Mouse (Mus musculus) embryonic facial prominence, embryonic 11.5 days (tissue): Measurements from ENCODE around the gene Tmem30c. TPM values are rescaled to one million over a fixed set of nuclear protein-coding genes. Genes with fewer than 3 reads are reported as not detected.

Experiments used
- ATAC-seq: fragments of 200-750 bp; cut with Nextera tagmentation; replicated peaks from 2 replicates; pipeline ENCODE4 v1.8.0; 2017; ENCODE audit warnings: low read depth; ENCODE audit not compliant: insufficient number of reproducible peaks, low FRiP score, low TSS enrichment
- DNase-seq: peaks from one replicate; pipeline ENCODE4 v3.0.0-alpha.2; 2015; ENCODE audit warnings: low spot score
- H3K27ac ChIP-seq: fragments of 300-500 bp; sonication (generic); replicated peaks from 2 replicates; pipeline ENCODE4 v1.5.1; 2014; ENCODE audit warnings: mild to moderate bottlenecking, low read depth, low read length, control low read depth
- H3K27me3 ChIP-seq: fragments of 300-500 bp; sonication (generic); 2 replicates; pipeline ENCODE4 v1.6.1; 2014; ENCODE audit warnings: mild to moderate bottlenecking, low read length, moderate library complexity, mixed read lengths; ENCODE audit not compliant: control insufficient read depth, insufficient read depth
- H3K36me3 ChIP-seq: fragments of 300-500 bp; sonication (generic); replicated peaks from 2 replicates; pipeline ENCODE4 v1.6.1; 2014; ENCODE audit warnings: low read depth, mild to moderate bottlenecking, low read length, moderate library complexity, mixed read lengths; ENCODE audit not compliant: control insufficient read depth, insufficient read depth
- H3K4me1 ChIP-seq: fragments of 300-500 bp; sonication (generic); 2 replicates; pipeline ENCODE4 v1.6.1; 2014; ENCODE audit warnings: low read length, mixed read lengths; ENCODE audit not compliant: control insufficient read depth, insufficient read depth
- H3K4me2 ChIP-seq: fragments of 300-500 bp; sonication (generic); 2 replicates; pipeline ENCODE4 v1.6.1; 2014; ENCODE audit warnings: low read depth, mild to moderate bottlenecking, control low read depth, low read length, moderate library complexity
- H3K4me3 ChIP-seq: fragments of 300-500 bp; sonication (generic); 2 replicates; pipeline ENCODE4 v1.5.1; 2014; ENCODE audit warnings: low read depth, low read length, control low read depth
- H3K9ac ChIP-seq: fragments of 300-500 bp; sonication (generic); replicated peaks from 2 replicates; pipeline ENCODE4 v1.6.1; 2014; ENCODE audit warnings: mild to moderate bottlenecking, control low read depth, low read length
- H3K9me3 ChIP-seq: fragments of 300-500 bp; sonication (generic); replicated peaks from 2 replicates; pipeline ENCODE4 v1.6.1; 2016; ENCODE audit warnings: mild to moderate bottlenecking, low read length, inconsistent platforms, mixed read lengths; ENCODE audit not compliant: control insufficient read depth
- WGBS: fragments of 180-500 bp; shearing (Covaris S2); extraction: QIAGEN DNeasy Blood & Tissue Kit; methylation state at CpG from one replicate; pipeline ENCODE4 v1.1.7; 2014; 5-methylcytosine and 5-hydroxymethylcytosine counted together
- polyA plus RNA-seq: library from polyadenylated mRNA; unstranded; fragments of >200 nt; fragmentation: Nextera tagmentation; extraction: Ambion mirVana; gene quantifications from 2 replicates; pipeline ENCODE4 v1.2.1, GENCODE M21; 2014

The Tmem30c gene
- polyA plus RNA-seq, 1 experiment from 2014 or later, result not detected

DNA sequence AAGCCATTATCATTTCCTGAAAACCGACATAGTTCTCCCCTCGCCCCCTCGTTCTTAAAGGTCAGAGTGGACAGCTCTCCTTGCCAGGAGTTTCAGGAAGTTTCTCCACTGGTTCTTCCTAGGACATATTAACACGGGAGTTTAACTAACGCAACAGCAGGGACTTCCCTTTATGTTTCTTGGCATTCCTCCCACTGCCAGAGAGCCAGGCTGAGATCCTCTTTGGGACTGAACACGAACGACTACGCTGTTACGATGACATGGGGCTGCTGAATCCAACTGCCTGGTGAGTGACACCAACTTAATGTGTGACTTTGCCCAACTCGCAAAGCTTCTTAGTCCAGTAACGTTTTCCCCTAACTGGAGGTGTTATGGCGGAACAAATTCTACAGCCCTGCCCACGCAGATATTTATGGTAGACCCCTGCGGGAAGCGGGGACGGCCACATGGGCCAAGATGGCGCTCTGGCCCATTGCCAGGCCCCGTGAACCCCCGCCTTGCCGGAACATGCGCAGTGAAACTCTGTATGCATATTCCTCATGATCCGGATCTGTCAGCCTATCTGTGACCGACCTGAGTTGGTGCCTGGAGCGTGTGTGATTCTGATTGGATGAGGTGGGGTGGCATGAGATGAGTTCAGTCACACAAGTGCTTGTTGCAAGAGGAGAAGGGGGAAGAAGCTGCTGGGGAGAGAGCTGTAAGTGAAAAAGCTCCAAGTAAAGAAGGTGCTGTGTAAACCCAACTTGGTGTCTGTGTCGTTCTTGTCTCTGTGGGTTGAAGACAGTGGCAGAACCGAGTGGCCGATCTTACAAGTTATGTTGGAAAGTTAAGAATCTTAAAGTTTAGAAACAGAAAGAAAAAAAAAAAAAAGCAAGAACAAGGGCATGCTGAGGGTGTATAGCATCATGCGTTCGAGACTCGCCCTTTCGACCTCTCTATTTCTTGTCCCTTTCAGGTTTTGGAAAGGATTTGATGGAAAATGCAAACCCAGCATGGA, 12.1 kb downstream of the Tmem30c start:
- Histone ChIP-seq H3K27ac (no peak overlapping the region), H3K4me1 (no peaks in the 10 kb centered on the region), H3K9ac (no peak overlapping the region), H3K4me2 (no peak overlapping the region), H3K27me3 (no peaks in the 10 kb centered on the region), H3K4me3 (no peak overlapping the region), H3K9me3 (no peaks in the 10 kb centered on the region), H3K36me3 (no peaks in the 10 kb centered on the region)
- DNase-seq (no peak), ATAC-seq (no peak)
- 92% methylated on average over 31 of the region's 31 CpGs for WGBS

- Histone ChIP-seq H3K9me3 (no peaks in the 10 kb centered on the region), H3K9ac (no peak overlapping the region), H3K27me3 (no peaks in the 10 kb centered on the region), H3K27ac (no peak overlapping the region), H3K4me2 (no peak overlapping the region), H3K36me3 (no peaks in the 10 kb centered on the region), H3K4me3 (no peak overlapping the region), H3K4me1 (no peaks in the 10 kb centered on the region)
- WGBS, result 84% methylated on average over 10 of the region's 12 CpGs
- ATAC-seq (no peak), DNase-seq (no peak)
These were observed 13.6 kb downstream of the Tmem30c start for GRCm38 (mm10) chr16:57278976-57279626.

- no peaks in the 10 kb centered on the region for H3K36me3 ChIP-seq
- no peak overlapping the region for H3K27ac ChIP-seq
- no peaks in the 10 kb centered on the region for H3K27me3 ChIP-seq
- WGBS, result 91% methylated on average over 13 of the region's 13 CpGs
- no peak overlapping the region for H3K9ac ChIP-seq
- ATAC-seq, result no peak
- H3K4me2 ChIP-seq, result no peak overlapping the region
- no peak for DNase-seq
- no peak overlapping the region for H3K4me3 ChIP-seq
- H3K4me1 ChIP-seq, result no peaks in the 10 kb centered on the region
- no peaks in the 10 kb centered on the region for H3K9me3 ChIP-seq
These were observed 22.9 kb downstream of the Tmem30c start for GRCm38 (mm10) chr16:57269751-57270150.

GRCm38 (mm10) chr16:57268058-57268841, 24.4 kb downstream of the Tmem30c start:
- no peak overlapping the region for H3K27ac ChIP-seq
- H3K36me3 ChIP-seq, result no peaks in the 10 kb centered on the region
- WGBS, result 83% methylated on average over 14 of the region's 14 CpGs
- ATAC-seq (no peak), DNase-seq (no peak)
- H3K4me2 ChIP-seq, result no peak overlapping the region
- H3K4me3 ChIP-seq, result no peak overlapping the region
- H3K4me1 ChIP-seq, result no peaks in the 10 kb centered on the region
- H3K27me3 ChIP-seq, result no peaks in the 10 kb centered on the region
- no peaks in the 10 kb centered on the region for H3K9me3 ChIP-seq
- H3K9ac ChIP-seq, result no peak overlapping the region

- WGBS, result 0% methylated on average over 1 of the region's 1 CpGs
- Histone ChIP-seq H3K4me2 (no peak overlapping the region), H3K9ac (no peak overlapping the region), H3K4me3 (no peak overlapping the region), H3K27me3 (no peaks in the 10 kb centered on the region), H3K9me3 (no peaks in the 10 kb centered on the region), H3K27ac (no peak overlapping the region), H3K4me1 (no peaks in the 10 kb centered on the region), H3K36me3 (no peaks in the 10 kb centered on the region)
- ATAC-seq (no peak), DNase-seq (peak; percentile 8)
These were observed 25.6 kb downstream of the Tmem30c start for GRCm38 (mm10) chr16:57267068-57267467.

GRCm38 (mm10) chr16:57260152-57260551, 32.5 kb downstream of the Tmem30c start:
- Histone ChIP-seq H3K9me3 (no peaks in the 10 kb centered on the region), H3K27me3 (no peaks in the 10 kb centered on the region), H3K9ac (no peak overlapping the region), H3K4me2 (no peak overlapping the region), H3K27ac (no peak overlapping the region), H3K4me3 (no peak overlapping the region), H3K36me3 (no peaks in the 10 kb centered on the region), H3K4me1 (no peaks in the 10 kb centered on the region)
- DNase-seq (no peak), ATAC-seq (no peak)
- 88% methylated on average over 10 of the region's 10 CpGs for WGBS

- no peak for DNase-seq
- no peaks in the 10 kb centered on the region for H3K27me3 ChIP-seq
- 84% methylated on average over 13 of the region's 13 CpGs for WGBS
- no peak overlapping the region for H3K4me2 ChIP-seq
- no peak overlapping the region for H3K27ac ChIP-seq
- ATAC-seq, result no peak
- H3K9ac ChIP-seq, result no peak overlapping the region
- no peaks in the 10 kb centered on the region for H3K4me1 ChIP-seq
- H3K4me3 ChIP-seq, result no peak overlapping the region
- H3K36me3 ChIP-seq, result no peaks in the 10 kb centered on the region
- H3K9me3 ChIP-seq, result no peaks in the 10 kb centered on the region
These were observed 33.1 kb downstream of the Tmem30c start for GRCm38 (mm10) chr16:57259356-57260083.
